Mouse (Mus musculus) hematopoietic stem cell, adult 5-6 weeks (primary cell): ENCODE results near the gene Atp5g1. TPM values are rescaled to one million over a fixed set of nuclear protein-coding genes. Genes with fewer than 3 reads are reported as not detected.

Experiments
- ATAC-seq, 2 experiments: fragments of 125-278 bp in 1 of 2; replicated peaks in 1 of 2; 2 replicates each; pipeline ENCODE4 v1.8.0; 2016 to 2017; ENCODE audit warnings: inconsistent platforms in 2 of 2, mild to moderate bottlenecking in 2 of 2, moderate number of reproducible peaks in 2 of 2, low read depth in 1 of 2, moderate TSS enrichment in 1 of 2; ENCODE audit not compliant: low FRiP score in 2 of 2, poor library complexity in 2 of 2, severe bottlenecking in 2 of 2, insufficient read depth in 1 of 2, low TSS enrichment in 1 of 2
- total RNA-seq: library from RNA; stranded (forward); fragments of 172-1452, 232-1000 nt; gene quantifications from 2 replicates; pipeline ENCODE4 v1.2.3, GENCODE M21; 2017

The Atp5g1 gene
- total RNA-seq, 1 experiment from 2014 or later = 23.8 TPM

- no peak for ATAC-seq
These were observed 993 bp upstream of the Atp5g1 start for GRCm38 (mm10) chr11:96076221-96077105.

- ATAC-seq = no peak
These were observed 327 bp downstream of the Atp5g1 start for GRCm38 (mm10) chr11:96075177-96075508.

- ATAC-seq = no peak
These were observed 906 bp downstream of the Atp5g1 start for GRCm38 (mm10) chr11:96074351-96075176.

- ATAC-seq = no peak
These were observed 2.0 kb downstream of the Atp5g1 start for GRCm38 (mm10) chr11:96073295-96073993.

- no peak for ATAC-seq
These were observed 4.5 kb downstream of the Atp5g1 start for GRCm38 (mm10) chr11:96071013-96071412.

GRCm38 (mm10) chr11:96070353-96070752 lies 5.1 kb downstream of the Atp5g1 start:
- ATAC-seq = no peak

GRCm38 (mm10) chr11:96068231-96068630 lies 7.2 kb downstream of the Atp5g1 start:
- ATAC-seq = no peak

GRCm38 (mm10) chr11:96065215-96065911 lies 10.1 kb downstream of the Atp5g1 start, which contains the start of gene Ube2z:
Gene Ube2z, minus strand, starts transcription at chr11:96065388.
- peak; percentile 96 to 98 for ATAC-seq

- peak; percentile 23 to 49; a peak in 1 of 4 replicates for ATAC-seq
These were observed 10.8 kb downstream of the Atp5g1 start for GRCm38 (mm10) chr11:96064521-96065214.

- no peak for ATAC-seq
These were observed 17.2 kb downstream of the Atp5g1 start for GRCm38 (mm10) chr11:96058309-96058708.

GRCm38 (mm10) chr11:96050854-96051253 lies 24.6 kb downstream of the Atp5g1 start:
- ATAC-seq = no peak

GRCm38 (mm10) chr11:96049939-96050338 lies 25.5 kb downstream of the Atp5g1 start:
- no peak for ATAC-seq

GRCm38 (mm10) chr11:96047469-96048373 lies 27.7 kb downstream of the Atp5g1 start:
- ATAC-seq = no peak

- ATAC-seq = no peak
These were observed 28.7 kb downstream of the Atp5g1 start for GRCm38 (mm10) chr11:96046793-96047192.

GRCm38 (mm10) chr11:96046028-96046427 lies 29.4 kb downstream of the Atp5g1 start:
- no peak for ATAC-seq
